In the genomic region with DNA sequence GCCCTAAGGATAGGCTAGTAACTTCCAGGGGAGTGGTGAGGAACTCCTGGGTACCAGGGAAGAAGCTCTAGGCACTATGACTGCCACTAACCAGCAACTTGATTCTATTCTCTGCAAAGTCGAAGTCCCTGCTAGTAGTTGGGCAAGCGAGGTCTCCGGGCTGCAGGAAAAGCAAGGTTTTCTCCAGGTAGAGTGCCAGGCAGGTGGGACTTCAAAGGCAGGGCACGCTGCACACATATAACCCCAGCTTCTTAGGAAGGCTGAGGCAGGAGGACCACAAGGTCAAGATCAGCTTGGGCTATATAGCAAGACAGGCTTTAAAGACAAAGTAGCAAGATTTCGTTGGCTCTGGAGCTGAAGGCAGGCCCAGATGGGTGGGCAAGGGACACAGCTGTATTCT, we compare ENCODE assay signal across 25 mouse cellular contexts. TPM values are rescaled to one million over a fixed set of nuclear protein-coding genes. Genes with fewer than 3 reads are reported as not detected.
"Had no signal": no experiment of that assay in that cellular context is flagged by ENCODE, and none has a peak within 500 bp of the region (broad histone marks: within the 10 kb centered on the region; RNA-seq: fewer than 3 reads in every experiment).

No protein-coding gene starts in this region.

- H3K4me3 ChIP-seq: liver, embryonic 15.5 days; lung, embryonic 15.5 days; megakaryocyte, embryonic 14.5 days; midbrain, embryonic 13.5 days; midbrain, embryonic 15.5 days; neural tube, embryonic 12.5 days; stomach, embryonic 15.5 days had no signal

- DNase-seq: liver, postnatal 0 days; lung, adult 2 months; lung, postnatal 14 days; lung, postnatal 36 days; right cerebral cortex, postnatal 14 days; thymus, adult 2 months; thymus, postnatal 25 days had no signal

- H3K27me3 ChIP-seq: liver, embryonic 15.5 days; lung, embryonic 15.5 days; megakaryocyte, embryonic 14.5 days; midbrain, embryonic 13.5 days; midbrain, embryonic 15.5 days; neural tube, embryonic 12.5 days; stomach, embryonic 15.5 days had no signal

- H3K4me2 ChIP-seq: liver, embryonic 15.5 days; lung, embryonic 15.5 days; midbrain, embryonic 11.5 days; midbrain, embryonic 13.5 days; midbrain, embryonic 15.5 days; neural tube, embryonic 12.5 days; stomach, embryonic 15.5 days had no signal

- H3K4me1 ChIP-seq: lung, embryonic 15.5 days; midbrain, embryonic 13.5 days; midbrain, embryonic 15.5 days had no signal

- H3K27ac ChIP-seq: liver, embryonic 15.5 days; lung, embryonic 15.5 days; macrophage; midbrain, embryonic 13.5 days; midbrain, embryonic 15.5 days; neural tube, embryonic 12.5 days; stomach, embryonic 15.5 days; stomach, postnatal 0 days had no signal

- ATAC-seq: liver, postnatal 0 days; lung, postnatal 0 days; midbrain, embryonic 13.5 days; midbrain, embryonic 15.5 days had no signal

- H3K9me3 ChIP-seq: liver, embryonic 15.5 days; lung, embryonic 15.5 days; megakaryocyte, embryonic 14.5 days; midbrain, embryonic 15.5 days; stomach, embryonic 15.5 days had no signal

- H3K9ac ChIP-seq: liver, embryonic 15.5 days; liver, postnatal 0 days; lung, embryonic 15.5 days; midbrain, embryonic 13.5 days; midbrain, embryonic 15.5 days; neural tube, embryonic 12.5 days; stomach, embryonic 15.5 days had no signal

RNA-seq across cellular contexts. Expression of gene Trpm8, which starts 13.7 kb away (rescaled TPM):
- total RNA-seq: megakaryocyte progenitor cell, adult 5-6 weeks; monocyte, adult 5-6 weeks; neutrophil, adult 5-6 weeks had no signal
- polyA plus RNA-seq: liver, embryonic 15.5 days; liver, postnatal 0 days; lung, adult 2 months; lung, postnatal 0 days; macrophage; midbrain, embryonic 11.5 days; neural tube, embryonic 12.5 days; spleen, adult 2 months; stomach, embryonic 15.5 days; urinary bladder, adult 2 months had no signal

RNA-seq across cellular contexts. Expression of gene Mroh2a, which starts 37.0 kb away (rescaled TPM):
- total RNA-seq: midbrain, postnatal 0 days had no signal

RNA-seq across cellular contexts. Expression of gene Ugt1a1, which starts 52.0 kb away (rescaled TPM):
- total RNA-seq: midbrain, postnatal 0 days had no signal
- polyA plus RNA-seq: macrophage; midbrain, embryonic 11.5 days; midbrain, embryonic 13.5 days; midbrain, embryonic 15.5 days; midbrain, postnatal 0 days; neural tube, embryonic 12.5 days; neural tube, embryonic 14.5 days had no signal

RNA-seq across cellular contexts. Expression of gene Dnajb3, which starts 58.2 kb away (rescaled TPM):
- total RNA-seq: monocyte, adult 5-6 weeks; neutrophil, adult 5-6 weeks had no signal
- polyA plus RNA-seq: macrophage had no signal
